Mouse (Mus musculus) bone marrow macrophage, adult 2 months (primary cell): ENCODE results near the gene Ube2o. TPM values are rescaled to one million over a fixed set of nuclear protein-coding genes. Genes with fewer than 3 reads are reported as not detected.
"Not testable (repeated sequence)": the region's sequence is repeated elsewhere in the genome, so short reads cannot be mapped to it uniquely, and the experiment has no call there.

Experiments used
- H3K27ac ChIP-seq: 2 replicates; pipeline ENCODE4 v1.5.1; 2012; ENCODE audit warnings: low read depth, low read length; ENCODE audit not compliant: insufficient read depth
- H3K4me1 ChIP-seq: 2 replicates; pipeline ENCODE4 v1.6.1; 2012; ENCODE audit warnings: low read length; ENCODE audit not compliant: control insufficient read depth, insufficient read depth
- H3K4me3 ChIP-seq: 2 replicates; pipeline ENCODE4 v1.5.1; 2012; ENCODE audit warnings: mild to moderate bottlenecking, low read length, moderate library complexity; ENCODE audit not compliant: insufficient read depth
- CTCF ChIP-seq: IDR thresholded peaks from 2 replicates; pipeline ENCODE4 v1.5.1; 2012; ENCODE audit warnings: low read depth, mild to moderate bottlenecking, low read length, moderate library complexity
- POLR2A ChIP-seq: IDR thresholded peaks from 2 replicates; pipeline ENCODE4 v1.6.1; 2012; ENCODE audit warnings: mild to moderate bottlenecking, low read depth, low read length, borderline replicate concordance
- polyA plus RNA-seq: library from polyadenylated mRNA; stranded (reverse); fragments of >200 nt; gene quantifications from 2 replicates; pipeline ENCODE4 v1.2.4, GENCODE M21; 2012; ENCODE audit not compliant: missing spikeins, insufficient read depth, insufficient read length

The Ube2o gene
- polyA plus RNA-seq, 1 experiment, result 8.0 TPM

- H3K4me1 ChIP-seq, result peaks cover 62% of the 10 kb centered on the region
- H3K4me3 ChIP-seq, result peak overlapping the region; percentile 50
- H3K27ac ChIP-seq, result peak overlapping the region; percentile 99
- TF ChIP-seq CTCF (no peak), POLR2A (0 out of 2 replicates have a peak, but pooled peaks have one; percentile 17)
Measured at GRCm38 (mm10) chr11:116615735-116616437, 34.6 kb upstream of the Ube2o start.

GRCm38 (mm10) chr11:116613234-116613633 lies 32.0 kb upstream of the Ube2o start:
- Histone ChIP-seq H3K4me1 (peaks cover 44% of the 10 kb centered on the region), H3K4me3 (no peak overlapping the region), H3K27ac (no peak overlapping the region)
- TF ChIP-seq POLR2A (no peak), CTCF (no peak)

GRCm38 (mm10) chr11:116612554-116612953 lies 31.3 kb upstream of the Ube2o start:
- Histone ChIP-seq H3K4me3 (no peak overlapping the region), H3K4me1 (peaks cover 37% of the 10 kb centered on the region)

DNA sequence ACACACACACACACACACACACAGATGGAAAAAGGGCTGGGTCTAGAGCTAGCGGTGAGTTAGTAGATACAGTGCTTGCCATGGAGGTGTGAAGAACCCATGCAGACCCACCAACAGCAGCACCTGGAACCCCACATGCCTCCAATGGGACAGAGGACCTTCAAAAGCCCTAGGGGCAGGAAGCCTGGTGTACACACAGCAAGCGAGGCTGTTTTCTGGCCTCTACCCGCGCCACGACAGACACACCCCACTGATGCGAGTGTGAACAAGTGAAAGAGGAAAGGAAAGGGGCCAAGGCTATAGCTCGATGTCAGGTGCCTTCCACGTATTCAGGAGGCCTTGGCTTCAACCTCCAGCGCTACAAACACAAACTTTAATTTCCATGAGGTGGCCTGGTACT lies 30.6 kb upstream of the Ube2o start:
- H3K4me3 ChIP-seq, result no peak overlapping the region
- H3K4me1 ChIP-seq, result peaks cover 31% of the 10 kb centered on the region
- no peak overlapping the region for H3K27ac ChIP-seq
- TF ChIP-seq CTCF (no peak), POLR2A (no peak)

More at GRCm38 (mm10) chr11:116612554-116612953, 31.3 kb upstream of the Ube2o start:
- TF ChIP-seq POLR2A (no peak), CTCF (no peak)
- H3K27ac ChIP-seq, result no peak overlapping the region

GRCm38 (mm10) chr11:116611168-116611567 lies 29.9 kb upstream of the Ube2o start:
- H3K4me1 ChIP-seq, result peaks cover 26% of the 10 kb centered on the region
- not testable (repeated sequence) for H3K27ac ChIP-seq, H3K4me3 ChIP-seq

- peaks cover 21% of the 10 kb centered on the region for H3K4me1 ChIP-seq
- H3K4me3 ChIP-seq, result no peak overlapping the region
- no peak for TF ChIP-seq CTCF
- TF ChIP-seq POLR2A, result no peak
- no peak overlapping the region for H3K27ac ChIP-seq
Measured at GRCm38 (mm10) chr11:116609965-116610630, 28.9 kb upstream of the Ube2o start.

DNA sequence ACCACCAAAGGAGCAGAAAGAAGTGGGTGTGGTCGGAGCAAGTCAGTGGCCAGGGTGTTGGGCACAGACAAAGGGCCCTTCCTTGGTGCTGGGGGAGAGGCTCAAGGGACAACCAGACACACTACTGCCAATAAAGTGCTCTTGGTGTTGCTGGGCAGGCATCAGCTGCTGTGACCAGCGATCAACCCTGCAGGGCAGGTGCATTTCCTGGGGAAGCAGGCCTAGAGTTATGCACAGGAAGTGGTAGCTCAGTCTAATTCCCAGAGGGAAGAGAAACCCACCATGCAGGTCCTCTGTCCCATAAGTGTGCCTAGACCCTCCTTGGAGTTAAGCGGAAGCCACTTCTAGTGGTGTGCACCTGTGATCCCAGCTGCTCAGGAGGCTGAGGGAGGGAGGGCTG lies 26.5 kb upstream of the Ube2o start:
- H3K4me1 ChIP-seq, result peaks cover 8% of the 10 kb centered on the region
- H3K27ac ChIP-seq, result no peak overlapping the region
- TF ChIP-seq CTCF (no peak), POLR2A (no peak)
- no peak overlapping the region for H3K4me3 ChIP-seq

DNA sequence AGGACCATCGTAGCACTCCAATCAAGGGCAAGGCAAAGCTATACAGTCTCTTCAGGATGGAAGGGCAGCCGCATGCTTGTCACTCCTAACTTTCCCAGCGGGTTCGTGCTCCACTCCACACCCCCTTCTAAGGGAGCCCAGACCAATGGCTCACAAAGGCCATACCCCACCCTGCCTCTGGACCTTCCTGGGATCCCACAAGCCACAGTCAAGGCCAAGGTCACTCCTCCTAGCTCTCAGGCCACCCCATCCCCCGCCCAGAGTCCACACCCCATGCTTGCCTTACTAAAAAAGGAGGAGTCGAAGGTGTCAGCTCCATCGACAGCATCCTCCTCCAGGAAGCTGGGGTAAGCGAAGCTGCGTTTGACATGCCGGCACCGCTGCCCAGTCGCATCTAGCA lies 22.9 kb upstream of the Ube2o start:
- H3K4me1 ChIP-seq, result peaks cover 4% of the 10 kb centered on the region

DNA sequence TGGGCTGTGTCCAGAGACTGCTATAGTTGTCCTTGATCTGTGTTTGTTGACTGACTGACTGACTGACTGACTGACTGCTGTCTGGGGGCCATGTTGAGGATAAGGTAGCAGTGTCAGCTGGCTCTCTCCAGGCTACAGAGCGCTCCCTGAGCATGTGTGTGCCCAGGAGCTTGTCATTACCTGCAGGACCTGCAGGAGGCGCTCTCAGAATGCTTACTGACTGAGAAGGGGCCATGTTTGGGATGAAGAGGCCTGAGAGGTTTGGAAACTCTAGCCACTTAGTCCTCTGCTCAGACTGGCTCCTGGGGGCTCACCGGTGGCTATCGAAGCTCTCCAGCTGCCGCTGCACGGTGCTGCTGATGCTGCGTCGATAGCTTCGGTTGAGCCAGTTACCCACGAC lies 22.1 kb upstream of the Ube2o start:
- no peaks in the 10 kb centered on the region for H3K4me1 ChIP-seq
- no peak overlapping the region for H3K4me3 ChIP-seq
- H3K27ac ChIP-seq, result no peak overlapping the region
- TF ChIP-seq POLR2A (no peak), CTCF (peak; percentile 48)

More for the DNA sequence above, 22.9 kb upstream of the Ube2o start:
- TF ChIP-seq POLR2A, result no peak
- TF ChIP-seq CTCF, result no peak
- Histone ChIP-seq H3K4me3 (no peak overlapping the region), H3K27ac (no peak overlapping the region)

- TF ChIP-seq POLR2A (no peak), CTCF (no peak)
- Histone ChIP-seq H3K27ac (no peak overlapping the region), H3K4me3 (no peak overlapping the region), H3K4me1 (no peaks in the 10 kb centered on the region)
Measured at GRCm38 (mm10) chr11:116602043-116602442, 20.8 kb upstream of the Ube2o start.

DNA sequence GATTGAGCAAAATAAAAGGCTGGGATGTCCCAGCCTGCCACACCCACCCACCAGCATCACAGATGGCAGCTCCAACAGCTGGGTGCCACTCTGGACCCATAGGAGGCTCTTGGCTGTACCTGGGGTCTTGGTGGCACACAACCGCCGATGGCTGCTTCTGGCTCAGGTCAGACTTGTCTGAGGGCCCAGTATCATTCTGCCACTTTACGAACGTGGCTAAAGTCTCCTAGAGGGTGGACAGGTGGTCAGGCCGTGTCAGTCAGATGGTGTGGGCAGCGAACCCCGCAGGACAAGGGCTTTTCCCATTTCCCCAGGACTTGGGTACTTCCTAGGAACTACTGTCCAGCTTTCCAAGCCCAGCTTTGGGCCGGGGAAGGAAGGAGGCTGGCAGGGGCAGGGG lies 19.9 kb upstream of the Ube2o start:
- Histone ChIP-seq H3K4me1 (no peaks in the 10 kb centered on the region), H3K27ac (no peak overlapping the region), H3K4me3 (no peak overlapping the region)
- TF ChIP-seq POLR2A, result no peak
- TF ChIP-seq CTCF, result no peak
